Mouse (Mus musculus): Measurements from ENCODE around the gene Gramd1a. TPM values are rescaled to one million over a fixed set of nuclear protein-coding genes. Genes with fewer than 3 reads are reported as not detected.
A peak's percentile ranks its signal among the peaks of the same experiment; 100 is the strongest.

The Gramd1a gene
- total RNA-seq (2021): 10 to 100 TPM; 55.4 to 58.7 TPM
- long read RNA-seq, experiment 1, partial matches to known transcripts: 13 of 52 reads
- long read RNA-seq, experiment 1, other reads (novel, unspliced or antisense): 39 of 52 reads
- long read RNA-seq, experiment 2, partial matches to known transcripts: 39 of 89 reads
- long read RNA-seq, experiment 2, other reads (novel, unspliced or antisense): 50 of 89 reads

DNA sequence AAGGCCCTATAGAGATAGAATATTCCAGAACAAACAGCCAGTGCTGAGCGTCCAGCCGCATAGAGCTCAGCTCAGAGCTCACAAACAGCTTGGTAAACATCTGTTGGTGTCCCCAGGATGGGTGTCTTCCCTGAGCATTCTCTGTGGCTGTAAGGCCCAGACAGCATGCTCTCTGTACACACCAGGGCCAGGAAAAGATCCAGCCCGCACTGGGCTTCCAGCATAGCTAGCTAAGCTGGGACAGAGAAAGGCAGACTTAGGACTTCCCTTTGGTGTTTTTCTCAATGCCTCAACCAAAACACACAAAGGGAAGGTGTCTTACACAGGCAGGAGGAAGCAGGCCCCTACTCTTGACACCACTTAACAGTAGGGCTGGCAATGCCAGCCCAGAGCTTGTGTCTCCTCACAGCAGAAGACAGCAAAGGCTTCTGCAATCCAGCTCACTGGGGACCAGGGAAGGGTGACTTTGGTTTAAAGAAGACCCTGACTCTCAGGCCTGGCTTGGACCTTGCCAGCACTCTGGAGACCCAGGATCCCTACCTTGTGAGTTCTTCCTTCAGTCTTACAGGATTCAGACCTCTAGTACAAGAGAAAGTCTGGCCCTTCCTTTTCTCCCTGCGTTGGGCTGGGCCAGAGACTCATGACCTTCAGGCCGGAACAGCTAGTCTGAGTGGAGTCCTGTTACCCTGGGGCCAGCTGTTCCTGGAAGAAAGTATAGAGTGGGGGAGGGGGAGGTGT lies at the start of gene Gramd1a:
TSS of gene Gramd1a (minus strand) at position 601 of the 738 bp plus-strand sequence.
- no peak for DNase-seq (ENCODE audit: low spot score in 2 of 2)

- DNase-seq (ENCODE audit: low spot score in 2 of 2): no peak
Measured at GRCm38 (mm10) chr7:31195591-31196307, 40.1 kb upstream of the Gramd1a start.

DNA sequence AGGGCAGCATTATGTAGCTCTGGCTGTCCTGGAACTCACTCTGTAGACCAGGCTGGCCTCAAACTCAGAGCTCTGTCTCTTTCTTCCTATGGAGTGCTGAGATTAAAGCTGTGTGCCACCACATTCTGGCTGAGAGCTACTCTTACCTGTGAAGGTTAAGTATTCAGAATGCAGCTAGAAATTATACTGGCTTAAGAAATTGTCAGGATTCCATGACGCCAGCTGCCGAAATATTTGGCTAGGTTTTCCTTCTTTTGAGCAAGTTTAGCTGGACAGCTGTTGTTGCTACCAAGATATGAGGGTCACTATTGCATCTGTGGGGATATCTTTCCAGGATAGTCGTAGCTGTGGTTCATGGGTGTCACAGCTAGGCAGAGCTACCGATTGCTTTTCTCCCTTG lies 29.0 kb upstream of the Gramd1a start:
- DNase-seq (ENCODE audit: low spot score in 2 of 2): no peak

DNA sequence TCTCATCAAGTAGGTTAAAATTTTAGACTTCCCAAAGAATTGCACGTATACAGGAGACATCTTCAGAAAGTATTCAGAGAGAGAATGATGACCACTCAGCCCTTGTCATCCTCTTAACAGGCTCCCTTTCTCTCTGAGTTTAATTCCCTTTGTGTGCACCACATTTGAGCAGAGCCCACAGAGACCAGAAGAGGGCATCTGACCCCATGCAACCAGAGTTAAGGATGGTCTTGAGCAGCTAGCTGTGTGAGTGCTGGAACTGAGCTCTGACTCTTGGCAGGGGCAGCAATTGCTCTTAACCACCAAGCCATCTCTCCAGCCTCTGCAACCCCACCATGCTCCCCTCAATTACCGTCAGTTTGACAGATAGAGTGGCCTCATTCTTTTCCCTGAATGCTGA lies 27.2 kb upstream of the Gramd1a start:
- DNase-seq (ENCODE audit: low spot score in 2 of 2): no peak

DNA sequence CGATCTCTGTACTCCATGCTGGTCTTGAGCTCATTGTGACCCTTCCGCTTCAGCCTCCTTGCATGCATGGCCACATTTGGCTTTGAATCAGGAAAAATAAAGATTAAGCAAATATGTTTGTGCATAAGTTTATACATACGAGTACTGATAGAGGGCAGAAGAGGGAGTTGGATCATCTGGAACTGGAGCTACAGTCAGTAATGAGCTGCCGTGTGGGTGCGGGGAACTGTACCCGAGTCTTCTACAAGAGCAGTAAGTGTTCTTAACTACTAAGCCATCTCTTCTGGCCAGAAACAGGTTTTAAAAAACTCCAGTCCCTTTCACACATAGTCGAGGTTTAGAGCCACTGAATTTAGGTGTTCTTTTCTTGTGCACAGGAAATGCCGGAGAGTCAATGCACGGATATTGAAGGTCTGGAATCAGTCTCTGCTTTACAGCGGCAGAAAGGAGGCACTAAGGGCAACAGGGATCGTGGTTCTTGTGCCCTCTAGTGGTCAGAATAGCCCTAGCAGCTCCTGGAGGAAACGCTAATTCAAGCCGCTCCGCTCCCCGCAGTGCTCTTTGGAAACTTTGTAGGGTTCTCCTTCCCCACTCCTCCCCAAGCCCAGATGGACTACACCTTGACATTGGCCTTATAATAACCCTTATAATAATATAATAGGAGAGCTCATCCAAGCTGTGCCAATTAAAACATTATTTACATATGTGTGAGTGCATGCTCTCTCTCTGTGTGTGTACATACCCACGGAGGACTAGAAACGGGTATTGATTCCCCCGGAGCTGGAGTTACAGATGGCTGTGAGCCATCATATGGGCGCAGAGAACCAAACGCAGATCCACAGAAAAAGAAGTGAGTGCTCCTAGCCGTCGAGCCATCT lies 21.4 kb upstream of the Gramd1a start:
- peak; percentile 37 to 43 for DNase-seq (ENCODE audit: low spot score in 2 of 2)

DNA sequence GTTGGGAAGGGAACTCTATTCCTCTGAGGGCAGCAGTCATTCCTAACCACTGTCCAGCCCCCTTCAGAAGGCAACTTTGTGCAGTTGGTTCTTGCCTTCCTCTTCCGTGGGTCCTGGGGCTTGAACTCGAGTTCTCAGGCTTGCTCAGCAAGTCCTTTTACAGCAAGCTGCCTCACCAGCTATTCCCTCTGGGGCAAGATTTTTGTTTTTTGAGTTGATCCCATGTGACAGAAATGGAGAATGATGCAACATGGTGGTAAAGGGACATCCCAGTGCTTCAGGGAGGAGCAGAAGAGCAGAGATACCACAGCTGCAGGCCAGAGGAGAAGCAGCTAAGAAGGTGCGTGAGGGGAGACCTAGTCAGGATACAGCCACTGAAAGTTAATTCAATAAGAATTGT lies 19.4 kb upstream of the Gramd1a start:
- no peak for DNase-seq (ENCODE audit: low spot score in 2 of 2)

- no peak for DNase-seq (ENCODE audit: low spot score in 2 of 2)
Measured at GRCm38 (mm10) chr7:31174466-31174865, 18.8 kb upstream of the Gramd1a start.

GRCm38 (mm10) chr7:31172238-31172637 lies 16.5 kb upstream of the Gramd1a start:
- no peak for DNase-seq (ENCODE audit: low spot score in 2 of 2)

DNA sequence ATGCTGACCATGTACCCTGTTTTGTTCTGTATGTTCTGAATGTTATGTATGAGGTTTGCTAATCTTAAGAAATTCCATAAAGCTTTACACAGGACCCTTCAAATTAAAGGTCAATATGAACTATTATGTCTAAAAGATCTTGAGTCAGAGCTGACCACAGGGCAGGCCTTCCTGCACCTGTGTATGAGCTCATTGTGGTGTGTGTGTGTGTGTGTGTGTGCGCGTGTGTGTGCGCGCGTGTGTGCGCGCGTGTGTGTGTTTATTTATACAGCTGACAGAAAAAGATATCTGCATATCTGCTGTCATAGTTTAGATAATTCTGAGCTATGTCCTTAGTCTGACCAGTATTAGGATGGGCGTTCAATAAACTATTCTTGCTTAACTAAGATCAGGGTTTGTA lies 14.8 kb upstream of the Gramd1a start:
- DNase-seq (ENCODE audit: low spot score in 2 of 2): no peak

GRCm38 (mm10) chr7:31168412-31168811 lies 12.7 kb upstream of the Gramd1a start:
- no peak for DNase-seq (ENCODE audit: low spot score in 2 of 2)

- DNase-seq (ENCODE audit: low spot score in 2 of 2): no peak
Measured at GRCm38 (mm10) chr7:31164748-31165147, 9.1 kb upstream of the Gramd1a start.

GRCm38 (mm10) chr7:31163666-31164577 lies 8.2 kb upstream of the Gramd1a start:
- DNase-seq (ENCODE audit: low spot score in 2 of 2): no peak

DNA sequence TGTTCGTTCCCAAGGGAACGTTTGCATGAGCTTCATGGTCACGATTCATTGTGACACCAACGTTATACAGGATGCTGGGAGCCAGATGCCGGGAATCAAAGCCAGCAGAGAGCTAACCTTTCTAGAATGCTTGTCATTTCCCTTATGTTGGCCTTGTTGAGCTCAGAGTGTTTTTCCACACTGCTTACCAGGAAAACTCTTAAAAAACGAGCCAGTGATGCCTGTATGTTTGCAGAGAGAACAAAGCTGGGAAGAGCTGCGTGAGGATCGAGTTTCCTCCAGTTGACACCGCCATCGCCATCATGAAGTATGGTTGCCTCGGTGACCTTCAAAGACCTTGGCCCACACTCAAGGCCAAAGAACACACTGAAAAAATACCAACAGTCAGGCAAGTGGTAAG lies 6.6 kb upstream of the Gramd1a start:
- DNase-seq (ENCODE audit: low spot score in 2 of 2): no peak

GRCm38 (mm10) chr7:31161831-31162230 lies 6.1 kb upstream of the Gramd1a start:
- no peak for DNase-seq (ENCODE audit: low spot score in 2 of 2)

DNA sequence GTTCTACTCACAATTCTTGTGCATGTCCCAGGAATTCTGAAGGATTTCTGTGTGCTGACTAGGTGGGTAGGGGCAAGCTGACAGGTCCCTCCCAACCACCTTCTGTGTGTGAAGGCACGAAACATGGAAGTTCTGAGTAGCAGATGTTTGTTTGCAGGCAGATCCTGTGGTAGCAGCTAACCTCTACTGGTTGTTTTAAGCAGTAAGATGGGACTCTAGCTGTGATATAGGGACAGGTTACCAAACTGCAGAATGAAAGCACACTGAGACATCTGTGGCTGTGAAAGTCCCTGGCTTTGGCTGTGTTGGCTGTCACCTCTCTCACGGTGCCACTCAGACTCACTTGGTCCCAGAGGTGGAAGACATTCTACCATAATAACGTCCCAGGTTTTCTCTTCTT lies 5.5 kb upstream of the Gramd1a start:
- DNase-seq (ENCODE audit: low spot score in 2 of 2): no peak

DNA sequence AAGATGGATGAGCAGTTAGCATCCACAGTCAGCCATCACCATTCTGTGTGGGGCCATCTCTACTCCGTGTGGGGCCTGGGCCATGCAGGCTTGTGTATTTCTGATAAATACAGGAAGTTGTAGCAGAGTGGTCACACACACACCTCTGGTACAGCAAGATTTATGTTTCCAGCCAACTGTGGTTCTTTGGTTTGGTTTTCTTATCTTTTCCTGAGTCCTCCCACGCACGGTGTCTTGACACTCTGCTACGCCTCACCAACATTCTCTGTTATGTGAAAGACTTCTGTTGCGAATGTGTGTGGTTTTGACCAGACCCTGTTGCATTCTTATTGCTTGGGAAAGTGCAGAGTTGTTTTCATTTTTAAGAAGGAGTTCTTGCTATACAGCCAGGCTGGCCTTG lies 5.1 kb upstream of the Gramd1a start:
- DNase-seq (ENCODE audit: low spot score in 2 of 2): no peak

- DNase-seq (ENCODE audit: low spot score in 2 of 2): no peak
Measured at GRCm38 (mm10) chr7:31156034-31156928, 585 bp upstream of the Gramd1a start.

DNA sequence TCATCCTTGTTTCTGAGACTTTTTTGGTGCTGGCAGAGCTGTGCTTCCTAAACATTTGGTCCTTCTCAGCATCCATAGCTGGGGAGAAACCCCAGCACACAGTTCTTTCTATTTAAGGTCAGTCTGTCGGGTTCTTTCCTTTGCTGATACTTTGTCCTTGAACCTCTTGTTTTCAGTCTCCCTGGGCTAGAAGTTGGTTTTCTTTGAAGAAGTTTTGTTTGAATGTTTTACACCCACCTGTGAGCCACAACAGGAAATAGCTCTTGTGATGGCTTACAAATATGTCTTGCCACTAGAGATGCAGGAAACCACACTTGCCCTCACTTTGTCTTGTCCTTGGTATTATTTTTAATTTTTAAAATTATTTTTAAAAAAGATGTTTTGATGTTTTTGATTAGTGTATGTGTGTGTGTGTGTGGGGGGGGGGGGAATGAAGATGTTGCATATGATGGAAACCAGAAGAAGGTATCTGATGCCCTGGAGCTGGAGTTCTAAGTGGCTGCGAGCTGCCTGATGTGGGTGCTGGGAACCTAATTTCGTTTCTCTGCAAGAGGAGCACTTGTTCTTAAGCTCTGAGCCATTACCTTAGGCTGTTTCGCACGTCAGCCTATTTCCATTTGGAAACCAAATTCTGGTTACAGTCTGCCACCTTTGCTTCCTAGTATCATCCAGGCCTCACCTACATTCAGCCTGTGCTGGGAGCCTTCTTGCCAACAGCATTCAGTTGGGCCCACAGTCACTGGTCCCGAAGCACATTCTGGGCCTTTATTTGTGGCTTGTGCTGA lies 2.0 kb downstream of the Gramd1a start:
- no peak for DNase-seq (ENCODE audit: low spot score in 2 of 2)
